ENCODE assay signal across 35 mouse cellular contexts in genomic region chr8:99933159-99933558, GRCm38 (mm10).
"Had no signal": no experiment of that assay in that cellular context is flagged by ENCODE, and none has a peak within 500 bp of the region (broad histone marks: within the 10 kb centered on the region; RNA-seq: fewer than 3 reads in every experiment).

No protein-coding gene starts in this region.

- H3K4me1 ChIP-seq: heart, embryonic 10.5 days; heart, embryonic 12.5 days; heart, embryonic 13.5 days; heart, embryonic 15.5 days; hindbrain, embryonic 10.5 days; hindbrain, embryonic 12.5 days; hindbrain, embryonic 13.5 days; hindbrain, embryonic 15.5 days; intestine, embryonic 15.5 days; kidney, embryonic 15.5 days had no signal

- H3K4me2 ChIP-seq: heart, embryonic 11.5 days; heart, embryonic 12.5 days; heart, embryonic 13.5 days; heart, embryonic 15.5 days; hindbrain, embryonic 12.5 days; hindbrain, embryonic 13.5 days; hindbrain, embryonic 14.5 days; hindbrain, embryonic 15.5 days; intestine, embryonic 15.5 days; kidney, embryonic 15.5 days had no signal

- H3K9me3 ChIP-seq: heart, embryonic 10.5 days; heart, embryonic 12.5 days; heart, embryonic 13.5 days; heart, embryonic 15.5 days; hindbrain, embryonic 10.5 days; hindbrain, embryonic 12.5 days; hindbrain, embryonic 13.5 days; hindbrain, embryonic 15.5 days; intestine, embryonic 15.5 days; kidney, embryonic 15.5 days had no signal

- H3K4me3 ChIP-seq: heart, embryonic 10.5 days; heart, embryonic 12.5 days; heart, embryonic 13.5 days; heart, embryonic 15.5 days; hindbrain, embryonic 10.5 days; hindbrain, embryonic 12.5 days; hindbrain, embryonic 13.5 days; hindbrain, embryonic 15.5 days; intestine, embryonic 15.5 days; kidney, embryonic 15.5 days; layer of hippocampus, adult 2 months had no signal

- DNase-seq: heart, postnatal 10 days; heart, postnatal 14 days; heart, postnatal 36 days; heart, postnatal 4 days; kidney, adult 11 months; kidney, adult 18-20 months; kidney, adult 2 months; kidney, adult 8-10 months; kidney, adult 9 months; kidney, postnatal 10 days; kidney, postnatal 14 days; kidney, postnatal 25 days; kidney, postnatal 36 days; kidney, postnatal 4 days; layer of hippocampus, adult 9-11 months; layer of hippocampus, postnatal 36 days had no signal

- H3K9ac ChIP-seq: heart, embryonic 12.5 days; heart, embryonic 13.5 days; heart, embryonic 15.5 days; hindbrain, embryonic 12.5 days; hindbrain, embryonic 13.5 days; hindbrain, embryonic 14.5 days; hindbrain, embryonic 15.5 days; intestine, embryonic 15.5 days; kidney, embryonic 15.5 days had no signal

- H3K36me3 ChIP-seq: heart, embryonic 10.5 days; heart, embryonic 12.5 days; heart, embryonic 13.5 days; heart, embryonic 15.5 days; hindbrain, embryonic 10.5 days; hindbrain, embryonic 12.5 days; hindbrain, embryonic 13.5 days; hindbrain, embryonic 15.5 days; intestine, embryonic 15.5 days; kidney, embryonic 15.5 days had no signal

- H3K27me3 ChIP-seq: heart, embryonic 12.5 days; heart, embryonic 13.5 days; heart, embryonic 15.5 days; hindbrain, embryonic 12.5 days; hindbrain, embryonic 13.5 days; hindbrain, embryonic 15.5 days; intestine, embryonic 15.5 days; kidney, embryonic 15.5 days had no signal

- ATAC-seq: hindbrain, embryonic 16.5 days; hindbrain, postnatal 0 days; inflammation-experienced regulatory T-cells, adult 6 months; intestine, embryonic 15.5 days; intestine, embryonic 16.5 days; intestine, postnatal 0 days had no signal

- H3K27ac ChIP-seq: heart, embryonic 10.5 days; heart, embryonic 13.5 days; heart, embryonic 15.5 days; hindbrain, embryonic 10.5 days; hindbrain, embryonic 12.5 days; hindbrain, embryonic 13.5 days; hindbrain, embryonic 14.5 days; hindbrain, embryonic 15.5 days; hindbrain, postnatal 0 days; intestine, embryonic 15.5 days; kidney, embryonic 15.5 days; kidney, postnatal 0 days; layer of hippocampus, adult 2 months had no signal
